Mouse (Mus musculus) neural tube, embryonic 14.5 days (tissue): ENCODE results near the gene 4931406C07Rik. TPM values are rescaled to one million over a fixed set of nuclear protein-coding genes. Genes with fewer than 3 reads are reported as not detected.

Experiments used
- ATAC-seq: fragments of 200-750 bp; cut with Nextera tagmentation; 2 replicates; pipeline ENCODE4 v1.8.0; 2017; ENCODE audit warnings: low read depth, mild to moderate bottlenecking, moderate TSS enrichment, moderate library complexity
- H3K27ac ChIP-seq: fragments of 300-500 bp; sonication (generic); 2 replicates; pipeline ENCODE4 v1.5.1; 2014; ENCODE audit warnings: low read depth, mild to moderate bottlenecking, control low read depth, low read length, moderate library complexity, mixed read lengths
- H3K27me3 ChIP-seq: fragments of 300-500 bp; sonication (generic); 2 replicates; pipeline ENCODE4 v1.6.1; 2014; ENCODE audit warnings: low read length; ENCODE audit not compliant: control insufficient read depth, insufficient read depth
- H3K36me3 ChIP-seq: fragments of 300-500 bp; sonication (generic); 2 replicates; pipeline ENCODE4 v1.6.1; 2014; ENCODE audit warnings: low read length, mixed read lengths; ENCODE audit not compliant: control insufficient read depth, insufficient read depth
- H3K4me1 ChIP-seq: fragments of 300-500 bp; sonication (generic); 2 replicates; pipeline ENCODE4 v1.6.1; 2014; ENCODE audit warnings: low read length; ENCODE audit not compliant: control insufficient read depth, insufficient read depth
- H3K4me2 ChIP-seq: fragments of 300-500 bp; sonication (generic); 2 replicates; pipeline ENCODE4 v1.6.1; 2014; ENCODE audit warnings: mild to moderate bottlenecking, low read depth, low read length, control low read depth
- H3K4me3 ChIP-seq: fragments of 300-500 bp; sonication (generic); 2 replicates; pipeline ENCODE4 v1.5.1; 2014; ENCODE audit warnings: low read depth, low read length, control low read depth, mixed read lengths
- H3K9ac ChIP-seq: fragments of 300-500 bp; sonication (generic); replicated peaks from 2 replicates; pipeline ENCODE4 v1.6.1; 2014; ENCODE audit warnings: low read depth, mild to moderate bottlenecking, control low read depth, low read length, mixed read lengths
- H3K9me3 ChIP-seq: fragments of 300-500 bp; sonication (generic); 2 replicates; pipeline ENCODE4 v1.6.1; 2016; ENCODE audit warnings: low read length; ENCODE audit not compliant: control insufficient read depth
- WGBS: fragments of 180-500 bp; shearing (Covaris S2); extraction: QIAGEN DNeasy Blood & Tissue Kit; methylation state at CpG from one replicate; pipeline ENCODE4 v1.1.7; 2014; 5-methylcytosine and 5-hydroxymethylcytosine counted together
- microRNA-seq: library from miRNA; unstranded; fragments of <30 nt; microRNA quantifications from one replicate; pipeline ENCODE4, GENCODE M21; 2016
- polyA plus RNA-seq: library from polyadenylated mRNA; unstranded; fragments of >200 nt; fragmentation: Nextera tagmentation; extraction: Ambion mirVana; gene quantifications from 2 replicates; pipeline ENCODE4 v1.2.1, GENCODE M21; 2014

The 4931406C07Rik gene
- polyA plus RNA-seq, 1 experiment from 2014 or later, result 13.4 TPM

DNA sequence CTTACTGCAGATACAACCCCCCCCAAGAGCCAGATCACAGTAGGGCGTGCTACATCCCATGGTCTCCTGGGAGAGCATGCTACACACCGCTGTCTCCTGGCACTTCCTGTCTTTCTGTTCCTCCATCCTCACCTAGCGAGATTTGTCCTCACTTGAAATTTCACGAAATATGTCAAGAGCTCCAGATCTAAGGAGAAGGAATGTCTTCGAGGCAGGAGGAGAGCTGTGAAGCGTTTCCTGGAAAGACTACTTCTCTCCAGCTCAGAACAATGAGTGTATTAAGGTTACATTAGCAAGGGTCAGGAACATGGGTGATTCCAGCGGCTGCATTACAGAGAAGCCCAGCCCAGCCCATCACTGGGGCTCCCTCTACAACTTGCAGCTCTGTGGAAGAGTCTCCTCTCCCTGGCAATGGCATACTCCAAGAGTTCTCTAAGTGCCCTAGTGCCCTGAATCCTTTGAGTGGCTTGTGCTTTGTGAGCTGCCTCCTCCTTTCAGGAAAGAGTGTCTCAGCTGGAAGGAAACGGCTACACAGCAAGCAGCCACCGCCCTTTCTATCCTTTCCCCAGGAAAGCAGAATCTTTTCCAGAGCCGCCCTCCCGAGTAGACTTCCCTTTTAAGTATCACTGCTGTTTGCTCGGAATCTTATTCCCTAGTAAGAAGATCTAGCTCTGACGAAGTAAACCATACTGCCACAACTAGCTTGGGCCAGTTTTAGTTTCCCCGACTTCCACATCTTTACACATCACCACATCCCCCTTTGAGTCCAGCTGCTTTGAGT, 68.5 kb downstream of the 4931406C07Rik start:
- Histone ChIP-seq H3K27me3 (no peaks in the 10 kb centered on the region), H3K4me2 (no peak overlapping the region), H3K9me3 (no peaks in the 10 kb centered on the region), H3K4me3 (no peak overlapping the region), H3K9ac (no peak overlapping the region), H3K27ac (no peak overlapping the region), H3K4me1 (no peaks in the 10 kb centered on the region), H3K36me3 (no peaks in the 10 kb centered on the region)
- ATAC-seq, result no peak
- WGBS, result 50% methylated on average over 14 of the region's 14 CpGs

- Histone ChIP-seq H3K4me2 (no peak overlapping the region), H3K4me1 (no peaks in the 10 kb centered on the region), H3K27ac (no peak overlapping the region), H3K9ac (no peak overlapping the region), H3K27me3 (no peaks in the 10 kb centered on the region), H3K4me3 (no peak overlapping the region), H3K36me3 (no peaks in the 10 kb centered on the region), H3K9me3 (no peaks in the 10 kb centered on the region)
- WGBS, result 83% methylated on average over 3 of the region's 3 CpGs
- no peak for ATAC-seq
These were observed 70.3 kb downstream of the 4931406C07Rik start for GRCm38 (mm10) chr9:15235986-15236385.

GRCm38 (mm10) chr9:15233604-15234003, 72.6 kb downstream of the 4931406C07Rik start:
- 97% methylated on average over 1 of the region's 1 CpGs for WGBS
- no peak overlapping the region for H3K27ac ChIP-seq
- H3K4me2 ChIP-seq, result no peak overlapping the region
- no peak overlapping the region for H3K4me3 ChIP-seq
- H3K9me3 ChIP-seq, result no peaks in the 10 kb centered on the region
- H3K27me3 ChIP-seq, result no peaks in the 10 kb centered on the region
- H3K36me3 ChIP-seq, result no peaks in the 10 kb centered on the region
- no peak for ATAC-seq
- H3K4me1 ChIP-seq, result no peaks in the 10 kb centered on the region
- H3K9ac ChIP-seq, result no peak overlapping the region

Small RNAs within 50 kb of the gene (microRNA-seq; reads per million reads assigned to microRNA genes)
- gene Gm49349, result not detected
- not detected for gene mmu-mir-7650

Other genes starting within 250 kb of the 4931406C07Rik start
- gene Hephl1, start 194.3 kb downstream of the 4931406C07Rik start, polyA plus RNA-seq, result 0.07 TPM in 1 of 2 replicates, not detected in the other
- gene Vstm5, start 67.4 kb downstream of the 4931406C07Rik start, polyA plus RNA-seq, result 32.9 and 41.8 TPM in 2 replicates
- 33.0 and 41.8 TPM in 2 replicates for gene Med17, start 26.5 kb downstream of the 4931406C07Rik start, polyA plus RNA-seq
- 48.1 and 49.2 TPM in 2 replicates for gene Taf1d, start 234 bp downstream of the 4931406C07Rik start, polyA plus RNA-seq
- 19.6 and 19.7 TPM in 2 replicates for gene Cep295, start 51.3 kb upstream of the 4931406C07Rik start, polyA plus RNA-seq
- gene Smco4, start 187.0 kb upstream of the 4931406C07Rik start, polyA plus RNA-seq, result 1.6 TPM in 2 replicates